Mouse (Mus musculus) cerebellum, adult 8-10 months (tissue): Measurements from ENCODE around the gene Csn3.

Experiments used
- DNase-seq: peaks from one replicate; pipeline ENCODE4 v3.0.0; 2022

Gene Csn3

GRCm38 (mm10) chr5:87925372-87925771, at the start of gene Csn3:
TSS of gene Csn3 (plus strand) at chr5:87925579.
- no peak for DNase-seq

- DNase-seq, result no peak
These were observed 40.6 kb upstream of the Csn3 start, which contains the start of gene Odam for GRCm38 (mm10) chr5:87884729-87885128. TSS of gene Odam (plus strand) at chr5:87885029.

- no peak for DNase-seq
These were observed 6.2 kb downstream of the Csn3 start for GRCm38 (mm10) chr5:87931603-87932002.

GRCm38 (mm10) chr5:87940752-87941151, 15.4 kb downstream of the Csn3 start:
- DNase-seq, result no peak

GRCm38 (mm10) chr5:87942515-87942914, 17.1 kb downstream of the Csn3 start:
- no peak for DNase-seq

GRCm38 (mm10) chr5:87951836-87952235, 26.5 kb downstream of the Csn3 start:
- no peak for DNase-seq

- DNase-seq, result no peak
These were observed 43.8 kb downstream of the Csn3 start, which contains the start of the genes 2310003L06Rik and Gm28434 for GRCm38 (mm10) chr5:87969201-87969600. TSS of gene 2310003L06Rik (plus strand) at chr5:87969459. TSS of gene Gm28434 (plus strand) at chr5:87969517.

- DNase-seq, result no peak
These were observed 53.8 kb downstream of the Csn3 start, which contains the start of gene Cabs1 for GRCm38 (mm10) chr5:87979139-87979538. TSS of gene Cabs1 (plus strand) at chr5:87979439.
